Mouse (Mus musculus): ENCODE results near the gene Zfp384. TPM values are rescaled to one million over a fixed set of nuclear protein-coding genes. Genes with fewer than 3 reads are reported as not detected.
"Not testable (repeated sequence)": the region's sequence is repeated elsewhere in the genome, so short reads cannot be mapped to it uniquely, and the experiment has no call there.

The Zfp384 gene
- polyA plus RNA-seq, 1 experiment from 2014 or later = 57.8 TPM

- peaks cover 35% of the 10 kb centered on the region for H3K79me2 ChIP-seq (ENCODE audit: inconsistent target)
- H3K36me3 ChIP-seq (ENCODE audit: inconsistent target) = peaks cover 28% of the 10 kb centered on the region
- H3K4me3 ChIP-seq (ENCODE audit: inconsistent target) = peak overlapping the region; percentile 83
- WGBS (ENCODE audit: missing documents) = 4% methylated on average over 7 of the region's 7 CpGs
- H3K27ac ChIP-seq = peak overlapping the region; percentile 84
Observed at GRCm38 (mm10) chr6:125040221-125040620, 31.3 kb downstream of the Zfp384 start.

GRCm38 (mm10) chr6:125041047-125041446, 32.1 kb downstream of the Zfp384 start:
- Histone ChIP-seq H3K36me3 (ENCODE audit: inconsistent target) (peaks cover 26% of the 10 kb centered on the region), H3K4me3 (ENCODE audit: inconsistent target) (peak overlapping the region; percentile 83; the same call in 1 of the 2 replicates), H3K79me2 (ENCODE audit: inconsistent target) (peaks cover 35% of the 10 kb centered on the region), H3K27ac (peak overlapping the region; percentile 84)
- 16% methylated on average over 7 of the region's 7 CpGs for WGBS (ENCODE audit: missing documents)

GRCm38 (mm10) chr6:125042081-125042480, 33.1 kb downstream of the Zfp384 start:
- peaks cover 27% of the 10 kb centered on the region for H3K36me3 ChIP-seq (ENCODE audit: inconsistent target)
- H3K27ac ChIP-seq = peak overlapping the region; percentile 84
- no peak overlapping the region for H3K4me3 ChIP-seq (ENCODE audit: inconsistent target)
- peaks cover 35% of the 10 kb centered on the region for H3K79me2 ChIP-seq (ENCODE audit: inconsistent target)
- WGBS (ENCODE audit: missing documents) = 90% methylated on average over 7 of the region's 7 CpGs

GRCm38 (mm10) chr6:125046691-125047090, 37.7 kb downstream of the Zfp384 start:
- Histone ChIP-seq H3K36me3 (ENCODE audit: inconsistent target) (peaks cover 69% of the 10 kb centered on the region), H3K4me3 (ENCODE audit: inconsistent target) (no peak overlapping the region), H3K27ac (no peak overlapping the region), H3K79me2 (ENCODE audit: inconsistent target) (peaks cover 21% of the 10 kb centered on the region)
- WGBS (ENCODE audit: missing documents) = 43% methylated on average over 5 of the region's 5 CpGs

- peaks cover 73% of the 10 kb centered on the region for H3K36me3 ChIP-seq (ENCODE audit: inconsistent target)
- H3K4me3 ChIP-seq (ENCODE audit: inconsistent target) = no peak within 1 kb of the TSS
- no peak within 1 kb of the TSS for H3K27ac ChIP-seq
- WGBS (ENCODE audit: missing documents) = 85% methylated on average over 17 of the region's 20 CpGs
- no peaks in the 10 kb centered on the region for H3K79me2 ChIP-seq (ENCODE audit: inconsistent target)
Observed at GRCm38 (mm10) chr6:125049678-125050077, 40.7 kb downstream of the Zfp384 start, which contains the start of gene Acrbp. Acrbp (plus strand) TSS chr6:125049689.

GRCm38 (mm10) chr6:125051237-125051636, 42.3 kb downstream of the Zfp384 start:
- no peak overlapping the region for H3K27ac ChIP-seq
- WGBS (ENCODE audit: missing documents) = 57% methylated on average over 3 of the region's 5 CpGs
- no peaks in the 10 kb centered on the region for H3K79me2 ChIP-seq (ENCODE audit: inconsistent target)
- H3K36me3 ChIP-seq (ENCODE audit: inconsistent target) = peaks cover 66% of the 10 kb centered on the region
- H3K4me3 ChIP-seq (ENCODE audit: inconsistent target) = no peak overlapping the region

- H3K27ac ChIP-seq = no peak overlapping the region
- H3K4me3 ChIP-seq (ENCODE audit: inconsistent target) = no peak overlapping the region
- 98% methylated on average over 6 of the region's 6 CpGs for WGBS (ENCODE audit: missing documents)
- no peaks in the 10 kb centered on the region for H3K36me3 ChIP-seq (ENCODE audit: inconsistent target)
- no peaks in the 10 kb centered on the region for H3K79me2 ChIP-seq (ENCODE audit: inconsistent target)
Observed at GRCm38 (mm10) chr6:125061493-125061892, 52.5 kb downstream of the Zfp384 start.

GRCm38 (mm10) chr6:125062511-125062910, 53.6 kb downstream of the Zfp384 start:
- 87% methylated on average over 5 of the region's 5 CpGs for WGBS (ENCODE audit: missing documents)
- no peaks in the 10 kb centered on the region for H3K36me3 ChIP-seq (ENCODE audit: inconsistent target)
- H3K79me2 ChIP-seq (ENCODE audit: inconsistent target) = no peaks in the 10 kb centered on the region
- no peak overlapping the region for H3K27ac ChIP-seq
- no peak overlapping the region for H3K4me3 ChIP-seq (ENCODE audit: inconsistent target)

GRCm38 (mm10) chr6:125063906-125064305, 55.0 kb downstream of the Zfp384 start:
- Histone ChIP-seq H3K36me3 (ENCODE audit: inconsistent target) (no peaks in the 10 kb centered on the region), H3K27ac (no peak overlapping the region)
- WGBS (ENCODE audit: missing documents) = 95% methylated on average over 6 of the region's 6 CpGs

GRCm38 (mm10) chr6:125065223-125065622, 56.3 kb downstream of the Zfp384 start:
- no CpG with 5 or more reads among the region's 1 CpGs for WGBS (ENCODE audit: missing documents)
- H3K4me3 ChIP-seq (ENCODE audit: inconsistent target); H3K36me3 ChIP-seq (ENCODE audit: inconsistent target); H3K27ac ChIP-seq; H3K79me2 ChIP-seq (ENCODE audit: inconsistent target): not testable (repeated sequence)

More at GRCm38 (mm10) chr6:125063906-125064305, 55.0 kb downstream of the Zfp384 start:
- H3K4me3 ChIP-seq (ENCODE audit: inconsistent target) = no peak overlapping the region
- no peaks in the 10 kb centered on the region for H3K79me2 ChIP-seq (ENCODE audit: inconsistent target)

- WGBS (ENCODE audit: missing documents) = 95% methylated on average over 6 of the region's 8 CpGs
- H3K36me3 ChIP-seq (ENCODE audit: inconsistent target) = no peaks in the 10 kb centered on the region
- H3K79me2 ChIP-seq (ENCODE audit: inconsistent target) = peaks cover 3% of the 10 kb centered on the region
- H3K4me3 ChIP-seq (ENCODE audit: inconsistent target) = no peak within 1 kb of the TSS
- H3K27ac ChIP-seq = no peak within 1 kb of the TSS
Observed at GRCm38 (mm10) chr6:125067571-125067995, 58.6 kb downstream of the Zfp384 start, which contains the start of gene Lpar5. Lpar5 (plus strand) TSS chr6:125067920.

- no peaks in the 10 kb centered on the region; the same call in 1 of the 2 replicates for H3K36me3 ChIP-seq (ENCODE audit: inconsistent target)
- H3K4me3 ChIP-seq (ENCODE audit: inconsistent target) = peak overlapping the region; percentile 42
- under 1% methylated on average over 18 of the region's 18 CpGs for WGBS (ENCODE audit: missing documents)
- H3K79me2 ChIP-seq (ENCODE audit: inconsistent target) = peaks cover 40% of the 10 kb centered on the region
- H3K27ac ChIP-seq = peak overlapping the region; percentile 85
Observed at GRCm38 (mm10) chr6:125071170-125071895, 62.4 kb downstream of the Zfp384 start.

- peak overlapping the region; percentile 85 for H3K27ac ChIP-seq
- WGBS (ENCODE audit: missing documents) = 0% methylated on average over 1 of the region's 2 CpGs
- peaks cover 46% of the 10 kb centered on the region for H3K79me2 ChIP-seq (ENCODE audit: inconsistent target)
- H3K4me3 ChIP-seq (ENCODE audit: inconsistent target) = peak overlapping the region; percentile 42
- H3K36me3 ChIP-seq (ENCODE audit: inconsistent target) = no peaks in the 10 kb centered on the region; the same call in 1 of the 2 replicates
Observed at GRCm38 (mm10) chr6:125071896-125072279, 62.9 kb downstream of the Zfp384 start.

- 20% methylated on average over 8 of the region's 8 CpGs for WGBS (ENCODE audit: missing documents)
- no peak overlapping the region for H3K4me3 ChIP-seq (ENCODE audit: inconsistent target)
- H3K36me3 ChIP-seq (ENCODE audit: inconsistent target) = peaks cover under 1% of the 10 kb centered on the region; the same call in 1 of the 2 replicates
- no peak overlapping the region for H3K27ac ChIP-seq
- peaks cover 65% of the 10 kb centered on the region for H3K79me2 ChIP-seq (ENCODE audit: inconsistent target)
Observed at GRCm38 (mm10) chr6:125073825-125074224, 64.9 kb downstream of the Zfp384 start.

- WGBS (ENCODE audit: missing documents) = 93% methylated on average over 25 of the region's 25 CpGs
- Histone ChIP-seq H3K27ac (no peak overlapping the region), H3K4me3 (ENCODE audit: inconsistent target) (no peak overlapping the region), H3K36me3 (ENCODE audit: inconsistent target) (peaks cover 14% of the 10 kb centered on the region; the same call in 1 of the 2 replicates), H3K79me2 (ENCODE audit: inconsistent target) (peaks cover 47% of the 10 kb centered on the region; the same call in 1 of the 2 replicates)
Observed at GRCm38 (mm10) chr6:125081394-125081793, 72.4 kb downstream of the Zfp384 start.
